Mouse (Mus musculus): Measurements from ENCODE around the gene Bmp10. TPM values are rescaled to one million over a fixed set of nuclear protein-coding genes. Genes with fewer than 3 reads are reported as not detected.

Gene Bmp10
- total and polyA plus RNA-seq, 3 experiments, result not detected

DNA sequence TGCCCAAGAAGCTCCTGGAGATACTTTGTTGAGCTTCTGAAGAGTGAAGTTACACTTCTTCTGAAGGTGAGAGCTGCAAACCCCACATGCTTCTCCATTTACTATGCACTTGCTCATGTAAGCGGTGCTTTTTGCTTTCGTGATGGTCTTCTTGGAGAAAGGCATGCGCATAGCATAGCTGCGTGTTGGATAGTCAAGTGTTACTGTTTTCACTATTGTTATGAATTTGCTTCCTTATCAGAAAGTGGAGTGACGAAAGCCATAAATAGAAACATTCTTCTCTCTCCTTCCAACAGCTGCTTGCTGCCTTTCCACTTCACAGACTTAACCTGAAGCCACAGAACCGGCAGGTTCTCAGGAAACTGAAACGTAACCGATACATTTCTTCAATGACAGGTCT, 8.0 kb downstream of the Bmp10 start:
- no peak overlapping the region for H3K27ac ChIP-seq (ENCODE audit: control insufficient read depth, low read depth, low read length)
- no peaks in the 10 kb centered on the region for H3K9me3 ChIP-seq (replicated peaks; ENCODE audit: insufficient read depth, low read length)
- H3K79me2 ChIP-seq (ENCODE audit: control insufficient read depth, insufficient read depth, low read length, poor library complexity), result no peaks in the 10 kb centered on the region
- TF ChIP-seq SIN3A (IDR thresholded peaks at IDR 0.05; ENCODE audit: low read length) (no peak), MYB (IDR thresholded peaks at IDR 0.05; ENCODE audit: low read depth, low read length) (no peak), ZKSCAN1 (IDR thresholded peaks at IDR 0.05; ENCODE audit: low read depth, low read length) (no peak), TCF12 (IDR thresholded peaks at IDR 0.05; ENCODE audit: low read depth, low read length) (no peak), ZNF384 (IDR thresholded peaks at IDR 0.05; ENCODE audit: low read depth, low read length) (no peak), JUND (IDR thresholded peaks at IDR 0.05; ENCODE audit: low read depth, low read length) (no peak), ZMIZ1 (IDR thresholded peaks at IDR 0.05; ENCODE audit: low read depth, low read length) (no peak), USF2 (IDR thresholded peaks at IDR 0.05; ENCODE audit: borderline replicate concordance in 1 of 2, insufficient read depth in 1 of 2, low read depth in 1 of 2, low read length in 2 of 2) (no peak), RAD21 (IDR thresholded peaks at IDR 0.05; ENCODE audit: low read depth, low read length) (no peak), GABPA (IDR thresholded peaks at IDR 0.05; ENCODE audit: low read depth, low read length) (no peak), MEF2A (IDR thresholded peaks at IDR 0.05; ENCODE audit: extremely low read depth, insufficient replicate concordance, low read depth, low read length, poor library complexity, severe bottlenecking) (no peak), POLR2AphosphoS2 (IDR thresholded peaks at IDR 0.05; ENCODE audit: low read length) (no peak), POLR2A (IDR thresholded peaks at IDR 0.05; ENCODE audit: control insufficient read depth in 1 of 2, insufficient read depth in 1 of 2, low read depth in 1 of 2, low read length in 2 of 2, poor library complexity in 1 of 2) (no peak), GATA1 (IDR thresholded peaks at IDR 0.05; ENCODE audit: low read depth, low read length) (no peak), BHLHE40 (IDR thresholded peaks at IDR 0.05; ENCODE audit: borderline replicate concordance, low read depth, low read length) (no peak), TAL1 (IDR thresholded peaks at IDR 0.05; ENCODE audit: low read length) (no peak), MYC (IDR thresholded peaks at IDR 0.05; ENCODE audit: low read depth, low read length) (no peak)
- DNase-seq (ENCODE audit: low read depth, low spot score), result no peak
- H3K4me3 ChIP-seq (ENCODE audit: control insufficient read depth in 1 of 2, insufficient read depth in 1 of 2, low read depth in 2 of 2, low read length in 2 of 2), result no peak overlapping the region
- no peaks in the 10 kb centered on the region for H3K4me1 ChIP-seq (ENCODE audit: control insufficient read depth in 1 of 2, insufficient read depth in 2 of 2, low read length in 2 of 2)
- no peaks in the 10 kb centered on the region for H3K36me3 ChIP-seq (ENCODE audit: control insufficient read depth in 1 of 2, insufficient read depth in 2 of 2, low read length in 2 of 2)
- no peak overlapping the region for H3K9ac ChIP-seq (ENCODE audit: control insufficient read depth, low read depth, low read length, poor library complexity, severe bottlenecking)
- peaks cover 12 to 24% of the 10 kb centered on the region in 2 experiments for H3K27me3 ChIP-seq (ENCODE audit: control insufficient read depth in 1 of 2, insufficient read depth in 2 of 2, low read length in 2 of 2)

DNA sequence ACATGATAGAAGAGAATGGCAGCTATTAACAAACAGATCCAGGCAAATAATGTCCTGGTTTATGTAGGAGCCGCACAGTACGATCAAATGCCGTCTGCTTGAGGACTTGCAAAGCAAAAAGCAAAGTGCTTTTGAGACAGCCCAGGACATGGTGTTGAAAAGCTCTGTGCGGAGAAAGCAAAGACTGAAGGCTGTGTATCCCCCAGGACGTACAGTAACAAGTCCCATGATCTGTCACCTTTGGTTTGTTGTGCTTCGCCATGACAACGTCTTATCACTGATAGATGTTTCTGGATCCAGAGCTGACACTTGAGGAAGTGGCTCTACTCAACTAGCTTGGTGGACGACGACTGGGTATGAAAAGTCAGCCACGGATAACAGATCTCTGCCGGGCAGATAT, 14.5 kb downstream of the Bmp10 start:
- Histone ChIP-seq H3K79me2 (ENCODE audit: control insufficient read depth, insufficient read depth, low read length, poor library complexity) (no peaks in the 10 kb centered on the region), H3K4me1 (ENCODE audit: control insufficient read depth in 1 of 2, insufficient read depth in 2 of 2, low read length in 2 of 2) (no peaks in the 10 kb centered on the region), H3K9me3 (replicated peaks; ENCODE audit: insufficient read depth, low read length) (no peaks in the 10 kb centered on the region), H3K27ac (ENCODE audit: control insufficient read depth, low read depth, low read length) (no peak overlapping the region), H3K36me3 (ENCODE audit: control insufficient read depth in 1 of 2, insufficient read depth in 2 of 2, low read length in 2 of 2) (no peaks in the 10 kb centered on the region), H3K4me3 (ENCODE audit: control insufficient read depth in 1 of 2, insufficient read depth in 1 of 2, low read depth in 2 of 2, low read length in 2 of 2) (no peak overlapping the region), H3K9ac (ENCODE audit: control insufficient read depth, low read depth, low read length, poor library complexity, severe bottlenecking) (no peak overlapping the region), H3K27me3 (ENCODE audit: control insufficient read depth in 1 of 2, insufficient read depth in 2 of 2, low read length in 2 of 2) (peaks cover 14 to 36% of the 10 kb centered on the region in 2 experiments)
- TF ChIP-seq TAL1 (IDR thresholded peaks at IDR 0.05; ENCODE audit: low read length) (no peak), RAD21 (IDR thresholded peaks at IDR 0.05; ENCODE audit: low read depth, low read length) (no peak), NELFE (IDR thresholded peaks at IDR 0.05; ENCODE audit: low read depth, low read length) (no peak), MYC (IDR thresholded peaks at IDR 0.05; ENCODE audit: low read depth, low read length) (no peak), MXI1 (IDR thresholded peaks at IDR 0.05; ENCODE audit: low read depth, low read length) (no peak), CHD2 (IDR thresholded peaks at IDR 0.05; ENCODE audit: low read length) (no peak), NRF1 (IDR thresholded peaks at IDR 0.05; ENCODE audit: insufficient read depth, low read depth, low read length, poor library complexity, severe bottlenecking) (no peak), KAT2A (conservative IDR thresholded peaks at IDR 0.05; ENCODE audit: low read depth, low read length) (no peak), POLR2A (IDR thresholded peaks at IDR 0.05; ENCODE audit: control insufficient read depth in 1 of 2, insufficient read depth in 1 of 2, low read depth in 1 of 2, low read length in 2 of 2, poor library complexity in 1 of 2) (no peak), RCOR1 (IDR thresholded peaks at IDR 0.05; ENCODE audit: low read depth, low read length) (no peak), CTCF (IDR thresholded peaks at IDR 0.05 in 2 of 3, conservative IDR thresholded peaks at IDR 0.05 in 1 of 3; ENCODE audit: control insufficient read depth in 1 of 3, insufficient read depth in 1 of 3, low read depth in 2 of 3, low read length in 3 of 3, poor library complexity in 1 of 3, severe bottlenecking in 1 of 3) (no peak), USF1 (IDR thresholded peaks at IDR 0.05; ENCODE audit: low read depth, low read length) (no peak), MAX (IDR thresholded peaks at IDR 0.05; ENCODE audit: low read length) (no peak), SMC3 (IDR thresholded peaks at IDR 0.05; ENCODE audit: low read depth, low read length) (no peak), CHD1 (IDR thresholded peaks at IDR 0.05; ENCODE audit: low read depth, low read length) (no peak)
- no peak for DNase-seq (ENCODE audit: low read depth, low spot score)

All from MEL (cell line).